Mouse (Mus musculus): ENCODE measurements around the gene Atm.
A peak's percentile ranks its signal among the peaks of the same experiment; 100 is the strongest.

Atm gene

DNA sequence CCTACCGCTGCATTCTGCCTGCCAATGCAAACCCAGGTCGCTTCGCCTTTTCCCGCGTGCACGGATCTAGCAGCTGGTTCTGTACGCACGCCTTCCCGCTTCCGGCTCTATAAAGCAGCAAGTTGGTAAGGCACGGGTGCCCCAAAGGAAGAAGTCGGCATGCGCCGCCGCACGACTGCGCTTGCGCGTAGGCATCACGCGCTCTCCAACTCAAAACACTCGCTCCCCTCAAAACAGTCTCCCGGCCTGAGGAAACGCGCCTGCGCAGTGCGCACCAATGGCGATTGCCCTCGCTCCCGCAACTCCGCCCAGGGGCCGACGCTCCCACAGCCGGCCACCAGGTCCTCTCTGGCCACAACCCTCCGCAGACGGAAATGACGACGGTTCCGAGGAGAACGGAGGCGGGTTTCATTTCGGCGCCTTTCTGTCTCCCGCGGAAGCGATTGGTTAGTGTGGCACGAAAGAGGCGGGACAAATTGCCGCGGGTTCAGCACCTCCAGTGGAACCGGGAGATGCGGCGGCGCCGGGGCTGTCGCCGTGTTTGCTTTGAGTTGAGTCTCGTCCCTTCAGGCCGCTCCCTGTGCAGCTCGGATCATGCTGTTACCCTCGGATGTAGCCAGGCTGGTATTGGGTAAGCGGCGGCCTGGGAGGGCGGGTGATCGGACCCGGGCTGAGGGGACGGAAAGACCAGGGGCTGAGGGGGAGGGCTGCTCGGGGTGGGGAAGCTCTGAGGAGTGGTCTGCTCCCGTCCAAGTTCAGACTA lies at the start of gene Atm, which contains the start of gene Npat:
Atm (minus strand) TSS at position 183 of the 763 bp plus-strand sequence.
Npat (plus strand) TSS at position 490 of the 763 bp plus-strand sequence.
- DNase-seq: peak; percentile 100

DNA sequence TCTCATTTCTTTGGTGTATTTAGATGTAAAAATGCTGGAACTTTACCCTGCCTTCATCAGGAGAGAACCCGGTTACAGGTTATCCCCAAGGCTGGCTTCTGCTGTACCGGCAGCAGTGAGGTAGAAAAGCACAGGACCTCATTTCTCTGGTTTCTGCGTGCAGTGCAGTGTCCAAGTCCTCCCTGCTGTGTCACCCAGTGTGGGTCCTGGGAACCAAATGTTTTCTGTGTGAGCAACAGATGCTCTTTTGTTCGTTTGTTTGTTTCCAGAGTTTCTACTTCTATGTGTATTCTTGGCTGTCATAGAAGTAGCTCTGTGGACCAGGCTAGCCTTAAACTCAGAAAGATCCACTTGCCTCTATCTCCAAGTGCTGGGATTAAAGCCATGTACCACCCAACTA lies 45.3 kb upstream of the Atm start:
- no peak for DNase-seq

DNA sequence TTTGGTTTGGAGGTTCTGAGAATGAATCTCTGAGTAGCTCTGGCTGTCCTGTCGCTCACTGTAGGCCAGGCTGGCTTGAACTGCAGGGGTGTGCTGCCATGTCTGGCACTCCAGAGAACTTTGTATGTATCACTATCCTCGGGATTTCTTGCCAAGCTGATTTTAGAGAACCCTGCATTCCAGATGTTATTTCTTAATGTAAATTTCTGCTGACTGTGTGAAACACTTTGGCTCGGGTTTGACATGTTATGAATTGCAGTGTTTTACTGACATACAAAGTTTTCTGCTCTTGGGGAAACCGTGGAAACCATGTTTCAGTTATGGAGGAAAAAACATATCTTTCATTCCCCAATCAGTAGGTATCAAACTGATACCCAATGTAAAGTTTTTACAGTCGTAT lies 39.2 kb upstream of the Atm start:
- DNase-seq: no peak

DNA sequence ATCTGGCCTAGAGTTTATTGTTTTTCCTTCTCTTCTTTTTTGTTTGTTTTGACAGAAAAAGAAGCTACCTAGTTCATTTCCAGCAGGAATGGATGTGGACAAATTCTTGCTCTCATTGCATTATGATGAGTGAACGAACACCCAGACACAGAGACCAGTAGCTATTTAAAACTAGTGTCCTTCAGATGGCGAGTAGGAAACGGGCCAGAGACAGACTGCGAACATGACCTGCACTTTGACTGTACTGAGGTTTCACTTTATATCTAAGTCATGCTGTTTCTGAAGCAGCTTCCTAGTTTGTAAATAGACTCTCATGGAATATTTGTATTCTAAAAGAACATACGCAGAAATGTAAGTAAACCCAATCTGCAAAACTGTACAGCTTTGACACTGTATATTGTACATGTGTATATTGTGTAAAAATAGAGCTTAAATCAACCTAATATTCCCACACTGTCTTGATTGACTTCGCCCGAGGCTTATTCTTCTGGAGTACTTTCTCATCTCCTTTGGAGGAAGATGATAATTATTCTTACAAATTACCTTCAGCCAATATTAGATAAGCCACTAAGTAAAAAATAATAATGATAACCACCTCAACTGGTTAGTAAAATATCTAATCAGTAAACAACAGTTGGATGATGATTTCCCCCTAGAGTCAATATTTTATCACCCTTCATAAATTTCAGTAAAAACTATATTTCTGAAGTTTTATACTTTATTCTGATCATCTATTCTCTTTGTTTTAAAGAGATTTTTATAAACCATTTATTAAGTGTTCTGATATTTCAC lies 36.2 kb upstream of the Atm start:
- no peak for DNase-seq

DNA sequence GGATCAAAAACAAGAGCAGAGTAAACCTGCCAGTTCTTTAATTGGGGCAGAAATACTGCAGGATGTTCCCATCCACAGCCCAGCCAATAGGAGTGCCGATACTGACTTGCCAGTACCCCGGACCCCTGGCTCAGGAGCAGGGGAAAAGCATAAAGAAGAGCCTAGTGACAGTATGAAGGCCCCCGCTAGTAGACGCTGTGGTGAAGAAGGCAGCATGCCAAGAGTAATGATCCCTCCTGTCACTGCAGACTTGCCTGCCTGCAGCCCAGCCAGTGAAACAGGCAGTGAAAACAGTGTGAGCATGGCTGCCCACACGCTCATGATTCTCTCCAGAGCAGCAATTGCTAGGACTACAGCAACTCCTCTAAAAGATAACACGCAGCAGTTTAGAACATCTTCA lies 34.1 kb upstream of the Atm start:
- no peak for DNase-seq

DNA sequence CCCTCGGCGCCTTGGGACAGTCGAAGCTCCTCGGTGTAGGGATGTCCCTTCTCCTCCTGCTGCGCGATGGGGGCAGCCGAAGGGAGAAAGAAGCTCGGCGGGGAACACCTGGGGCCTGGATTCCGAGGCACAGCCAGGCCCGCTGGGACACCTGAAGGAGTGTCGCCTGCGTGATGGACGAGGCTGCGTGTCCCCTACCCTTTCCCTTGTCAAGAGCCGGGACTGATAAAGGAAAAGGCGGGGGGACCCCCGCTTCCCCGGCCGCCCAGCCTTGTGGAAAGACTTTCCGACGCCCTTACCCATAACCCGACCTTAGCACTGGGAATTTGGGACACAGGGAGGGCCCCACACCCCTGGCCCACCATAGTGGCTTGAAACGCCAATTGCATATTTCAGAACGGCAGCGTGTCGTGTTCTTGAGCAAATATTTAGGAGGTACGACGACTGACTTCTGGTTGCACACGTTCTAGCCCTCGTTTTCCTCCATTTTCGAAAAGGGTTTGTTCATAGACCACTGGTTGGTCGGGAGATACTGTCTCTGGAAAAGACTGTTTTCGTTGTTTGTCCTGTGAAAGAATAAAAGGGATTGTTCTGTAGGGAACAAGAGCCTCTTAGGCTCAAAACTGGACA lies 911 bp upstream of the Atm start:
- no peak for DNase-seq

DNA sequence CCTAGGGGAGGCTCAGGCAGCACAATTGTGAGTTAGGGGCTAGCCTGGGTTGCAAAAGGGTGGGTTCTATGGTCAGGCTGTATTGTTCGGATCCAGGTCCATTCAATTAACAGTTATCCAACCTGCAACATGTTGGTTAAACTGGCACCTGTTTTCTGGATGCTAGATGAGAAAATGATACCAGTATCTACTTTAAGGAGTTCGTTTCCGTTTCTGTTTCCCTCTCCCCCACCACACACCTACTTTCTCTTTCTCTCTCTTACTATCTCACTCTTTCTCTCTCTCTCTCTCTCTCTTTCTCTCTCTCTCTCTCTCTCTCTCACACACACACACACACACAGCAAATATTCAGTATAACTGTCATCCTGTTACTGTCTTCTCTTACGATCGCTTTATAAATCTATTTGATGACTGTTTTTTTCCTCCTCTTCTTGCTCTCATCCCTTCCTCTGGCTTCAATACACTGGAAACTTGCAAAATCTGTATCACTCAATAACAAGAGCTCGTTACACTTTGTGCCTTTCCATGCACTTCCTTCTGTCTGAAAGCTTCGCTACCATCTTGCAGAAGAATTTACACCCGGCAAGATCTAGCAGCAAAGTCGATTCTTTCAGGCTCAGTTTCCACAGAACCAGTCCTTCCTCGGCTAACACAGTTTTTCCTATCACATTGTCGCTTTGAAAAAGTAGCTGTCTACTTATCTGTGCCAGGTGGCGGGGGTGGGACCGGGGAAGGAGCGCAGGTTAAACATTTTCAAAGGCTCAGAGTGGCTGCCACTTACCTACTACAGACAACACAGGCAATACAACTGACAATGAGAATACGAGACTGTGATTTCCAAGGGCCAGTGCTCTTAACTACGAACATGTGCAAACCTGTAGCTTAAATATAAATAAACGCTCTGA lies 872 bp downstream of the Atm start:
- peak; percentile 24 for DNase-seq

DNA sequence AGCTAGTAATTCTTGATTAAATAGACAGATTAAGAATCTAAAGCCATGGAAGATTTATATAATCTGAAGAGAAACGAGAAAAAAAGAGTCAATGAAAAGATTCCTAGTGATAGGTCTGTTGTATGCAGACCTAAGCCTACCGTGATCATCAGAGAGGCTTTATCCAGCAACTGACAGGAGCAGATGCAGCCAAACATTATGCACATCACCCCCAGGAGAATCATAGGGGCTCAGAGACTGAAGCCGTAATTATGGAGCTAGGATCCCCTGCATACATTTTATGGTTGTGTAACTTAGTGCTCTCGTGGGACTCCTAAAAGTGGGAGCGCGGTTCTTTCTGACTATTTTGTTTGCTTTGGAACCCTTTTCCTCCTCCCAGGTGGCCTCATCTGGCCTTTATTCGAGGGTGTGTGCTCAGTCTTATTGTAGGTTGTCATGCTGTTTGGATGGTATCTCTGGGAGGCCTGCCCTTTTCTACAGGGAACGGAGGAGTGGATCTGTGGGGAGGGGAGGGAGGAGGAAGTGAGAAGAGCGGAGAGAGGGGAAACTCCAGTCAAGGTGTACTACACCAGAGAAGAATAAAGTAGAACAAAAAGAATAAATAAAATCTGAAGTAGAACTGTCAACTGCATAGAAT lies 19.0 kb downstream of the Atm start:
- no peak for DNase-seq

DNA sequence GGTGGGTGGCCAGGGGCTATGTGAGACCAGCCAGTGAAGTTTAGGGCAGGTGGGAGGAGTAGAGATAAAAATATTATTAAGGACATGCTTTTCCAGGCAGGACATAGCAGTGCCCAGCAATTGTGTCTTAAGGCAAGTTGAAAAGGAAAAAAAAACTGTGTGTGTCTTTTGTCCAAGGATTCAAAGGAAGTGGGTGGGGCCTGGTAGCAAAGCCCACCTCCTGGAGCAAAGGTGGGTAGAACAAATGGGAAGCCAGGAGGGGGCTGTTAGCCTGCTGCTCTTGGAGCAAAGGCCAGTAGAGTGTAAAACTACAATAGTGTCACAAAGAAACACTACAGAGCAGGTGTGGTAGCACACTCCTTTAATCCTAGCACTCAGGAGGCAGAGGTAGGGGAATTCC lies 22.4 kb downstream of the Atm start:
- no peak for DNase-seq

DNA sequence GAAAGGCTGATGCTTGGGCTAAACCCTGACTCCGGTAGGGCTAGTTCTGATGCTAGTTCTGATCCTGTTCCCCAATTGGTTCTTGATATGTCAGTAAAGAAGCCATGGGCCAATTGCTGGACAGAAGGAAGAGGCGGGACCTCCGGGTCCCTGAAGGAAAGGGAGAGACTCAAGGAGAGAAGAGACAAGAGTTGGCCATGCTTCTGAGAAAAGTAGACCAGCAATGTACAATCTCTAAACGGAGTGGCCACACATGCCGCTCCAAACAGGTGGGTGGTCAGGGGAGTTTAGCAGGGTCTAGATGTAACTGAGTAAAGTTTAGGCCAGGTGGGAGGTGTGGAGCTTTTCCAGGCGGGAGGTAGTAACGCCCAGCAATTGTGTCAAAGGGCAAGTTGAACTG lies 28.5 kb downstream of the Atm start:
- DNase-seq: peak; percentile 4

DNA sequence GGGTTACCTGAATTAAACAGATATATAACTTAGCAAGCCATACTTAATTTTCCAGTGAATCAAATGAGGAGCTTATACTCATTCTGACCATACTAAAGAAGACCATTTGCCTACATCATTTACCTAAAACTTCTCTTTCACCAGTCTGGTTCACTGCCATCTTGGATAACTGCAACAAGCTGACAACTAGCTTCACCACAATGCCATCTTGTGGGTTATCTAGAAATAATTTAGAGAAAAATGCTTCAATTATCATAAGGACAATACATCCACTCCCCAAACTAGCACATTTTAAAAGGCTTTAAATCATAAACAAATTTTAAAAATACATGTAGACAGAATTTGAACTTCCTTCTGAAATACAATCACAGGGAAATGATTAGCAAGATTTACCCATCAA lies 50.7 kb downstream of the Atm start:
- DNase-seq: no peak

DNA sequence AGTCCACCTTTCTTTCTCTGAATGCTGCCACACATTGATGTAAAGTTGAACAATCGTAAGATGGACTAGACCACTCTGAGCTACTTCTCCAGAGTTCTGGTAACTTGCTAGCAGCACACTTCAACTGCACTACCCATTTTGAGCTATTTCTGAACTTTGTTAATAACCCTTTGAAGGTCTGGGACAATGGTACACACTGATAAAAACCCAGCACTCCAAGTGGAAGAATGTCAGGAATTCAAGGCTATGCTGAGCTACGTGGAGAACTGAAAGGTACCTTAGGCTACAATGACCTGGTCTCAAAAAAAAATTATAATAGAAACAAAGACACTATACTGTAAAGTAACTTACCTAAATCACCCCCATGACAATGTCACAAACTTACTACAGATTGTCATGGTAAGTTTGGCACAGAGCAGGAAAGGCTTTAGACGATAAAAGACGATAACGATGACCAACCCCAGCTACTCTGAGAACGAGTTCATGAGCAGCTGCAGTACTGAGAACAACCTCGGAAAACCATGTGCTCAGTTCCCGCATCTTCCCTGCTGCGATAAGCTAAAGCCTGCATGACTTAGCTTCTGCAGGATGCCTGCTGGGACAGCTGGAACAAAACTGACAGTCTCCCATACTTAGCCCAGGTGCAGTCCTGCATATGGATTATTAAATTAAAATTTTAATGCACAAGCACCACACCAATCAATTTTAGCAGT lies 63.6 kb downstream of the Atm start:
- no peak for DNase-seq

DNA sequence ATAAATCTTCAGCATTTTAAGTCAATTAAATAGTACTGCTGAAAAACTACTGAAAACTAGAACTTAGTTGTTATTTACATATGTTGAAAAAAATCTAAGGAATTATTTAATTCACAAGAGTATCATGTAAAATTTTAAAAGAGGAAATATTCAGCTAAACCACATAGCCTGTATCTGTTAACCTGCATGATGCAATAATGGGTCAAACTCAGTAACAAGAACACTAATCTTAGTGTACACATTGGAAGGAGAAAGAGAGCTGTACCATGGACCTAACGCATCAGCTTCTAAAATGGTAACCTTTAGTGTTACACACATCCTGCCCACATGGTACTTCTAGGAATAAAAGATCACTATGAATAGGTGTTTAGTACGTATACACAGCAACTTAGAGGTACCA lies 84.5 kb downstream of the Atm start:
- DNase-seq: no peak

DNA sequence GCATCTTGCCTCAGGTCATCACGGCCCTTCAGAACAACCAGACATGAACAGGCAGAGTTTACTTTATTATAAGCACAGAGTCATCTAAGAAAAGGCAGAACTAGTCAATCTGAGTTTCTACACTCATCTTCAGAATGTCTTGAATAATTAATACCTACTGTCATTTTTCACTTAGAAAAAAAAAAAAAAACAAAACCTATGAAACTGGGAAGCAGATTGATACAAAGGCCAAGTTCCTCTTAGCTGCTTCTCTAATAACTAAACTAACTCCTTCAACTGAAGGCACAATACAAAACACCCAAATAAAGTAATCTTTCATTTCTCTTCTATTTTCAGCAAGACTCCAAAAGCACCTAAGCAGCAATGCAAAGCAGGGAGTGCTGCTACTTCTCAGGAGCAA lies 85.9 kb downstream of the Atm start:
- no peak for DNase-seq

DNA sequence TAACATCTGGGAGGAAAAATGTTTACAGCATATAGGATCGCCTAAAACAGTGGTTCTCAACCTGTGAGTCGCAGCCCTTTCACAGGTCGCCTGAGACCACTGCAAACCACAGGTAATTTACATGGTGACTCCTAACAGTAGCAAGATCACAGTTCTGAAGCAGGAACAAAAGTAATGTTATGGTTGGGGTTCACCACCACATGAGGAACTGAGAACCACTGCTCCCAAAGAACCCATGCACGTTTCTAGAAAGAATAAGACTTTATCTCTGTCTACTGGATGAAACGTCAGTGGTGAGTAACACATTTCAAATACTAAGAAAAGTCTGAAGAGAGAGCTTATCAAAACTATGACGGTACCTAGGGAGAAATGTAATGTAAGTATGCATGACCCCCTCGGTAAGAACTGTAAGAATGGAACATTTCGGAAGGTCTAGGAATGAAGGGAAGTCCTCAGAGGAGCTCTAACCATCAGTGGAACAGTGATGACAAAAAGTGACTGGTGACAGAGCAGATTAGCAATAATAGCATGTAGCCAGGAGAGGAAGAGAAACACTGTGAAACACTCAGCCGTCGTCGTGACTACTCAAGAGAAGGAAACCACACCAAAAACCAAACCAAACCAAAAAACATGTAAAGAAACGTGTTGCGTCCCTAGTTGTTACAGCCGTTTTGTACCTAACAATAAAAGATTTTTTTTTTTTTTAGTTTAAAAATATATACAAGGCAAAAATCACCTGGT lies 100.5 kb downstream of the Atm start:
- DNase-seq: no peak

DNA sequence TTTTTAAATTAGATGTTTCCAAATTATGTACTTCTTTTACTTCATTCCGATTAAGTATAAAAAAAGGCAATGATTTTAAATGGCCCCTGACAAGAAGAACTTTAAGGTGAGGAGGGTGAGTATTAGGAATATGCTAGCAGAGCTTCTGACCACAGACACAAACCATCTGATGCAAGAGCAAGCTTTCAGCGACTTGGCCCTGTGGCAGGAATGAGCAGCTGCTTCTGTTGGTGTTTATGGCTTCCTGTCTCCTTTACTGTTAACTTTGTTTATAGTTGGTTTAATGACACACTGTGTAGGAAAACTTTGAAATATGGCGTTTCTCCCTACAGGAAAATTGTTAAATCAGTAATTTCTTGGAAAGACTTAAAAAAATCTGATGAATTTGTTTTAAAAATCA lies 108.9 kb downstream of the Atm start:
- DNase-seq: peak; percentile 53

DNA sequence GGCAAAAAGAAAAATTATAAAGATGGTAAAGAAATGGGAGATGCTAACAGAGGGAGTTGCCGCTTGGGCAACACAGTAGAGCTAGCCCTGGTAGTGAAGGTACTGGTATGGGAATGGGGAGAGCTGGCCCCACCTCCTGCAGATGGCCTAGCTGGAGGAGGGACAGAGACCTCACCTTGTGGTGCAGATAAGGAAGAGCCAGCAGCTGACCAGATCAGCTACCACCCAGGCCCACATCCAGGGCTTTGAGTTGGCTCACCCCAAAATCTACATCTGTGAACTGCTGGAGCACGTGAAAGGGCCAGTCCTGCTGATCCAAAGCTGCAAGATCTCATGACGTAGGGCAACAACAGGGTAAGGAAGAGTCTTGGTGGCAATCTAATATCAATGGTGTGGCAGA lies 109.8 kb downstream of the Atm start:
- DNase-seq: no peak

DNA sequence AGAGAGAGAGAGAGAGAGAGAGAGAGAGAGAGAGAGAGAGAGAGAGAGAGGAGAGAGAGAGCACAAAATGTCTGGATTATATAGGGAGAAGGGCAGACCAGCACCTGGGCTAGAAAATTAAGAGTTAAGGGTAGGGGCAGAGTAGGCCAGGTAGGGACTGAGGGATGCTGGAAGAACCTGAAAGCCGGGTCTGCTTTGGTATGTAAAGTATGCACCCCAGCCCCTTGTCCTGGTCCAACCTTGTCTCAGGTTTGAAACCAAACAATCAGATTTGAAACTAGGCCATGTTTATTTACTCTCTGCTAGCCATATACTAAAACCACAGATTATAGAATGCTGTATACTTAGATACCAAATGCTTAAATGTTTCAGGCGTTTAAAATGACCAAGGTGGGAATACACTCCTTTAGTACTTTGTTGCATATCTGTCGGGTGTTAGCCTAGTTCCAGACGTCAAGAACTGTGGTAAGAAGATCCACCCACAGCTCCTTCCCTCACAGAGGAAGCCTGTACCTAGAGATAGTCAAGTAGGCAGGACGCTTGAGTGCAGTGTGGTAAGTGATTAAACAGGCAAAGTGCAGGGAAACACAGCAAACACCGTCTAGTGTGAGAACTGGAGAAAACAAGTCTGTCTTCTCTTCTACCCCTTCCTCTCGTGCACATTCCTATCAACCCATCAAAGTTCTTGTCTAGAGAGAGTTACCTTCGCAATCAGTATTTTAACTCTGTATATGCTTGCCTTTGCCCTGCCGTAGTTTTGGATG lies 114.2 kb downstream of the Atm start:
- no peak for DNase-seq

DNA sequence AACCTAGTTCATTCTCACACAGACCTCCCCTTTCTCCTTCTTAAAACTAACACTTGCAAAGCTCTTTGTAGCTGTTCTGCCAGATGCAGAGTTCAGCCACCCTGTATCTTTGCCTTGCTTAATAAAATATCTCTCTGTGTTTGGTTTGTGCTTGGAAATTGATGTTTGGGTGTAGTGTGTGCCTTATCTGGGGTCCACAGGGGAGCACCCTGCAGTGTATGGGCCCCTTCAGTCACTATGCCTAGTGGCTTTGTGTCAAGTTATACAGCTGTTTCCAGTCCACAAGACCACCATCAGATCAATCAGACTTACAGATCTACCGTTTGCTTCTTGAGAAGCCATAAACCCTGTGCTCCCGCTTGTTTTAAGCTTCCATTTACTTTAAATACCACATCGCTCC lies 127.1 kb downstream of the Atm start:
- no peak for DNase-seq

DNA sequence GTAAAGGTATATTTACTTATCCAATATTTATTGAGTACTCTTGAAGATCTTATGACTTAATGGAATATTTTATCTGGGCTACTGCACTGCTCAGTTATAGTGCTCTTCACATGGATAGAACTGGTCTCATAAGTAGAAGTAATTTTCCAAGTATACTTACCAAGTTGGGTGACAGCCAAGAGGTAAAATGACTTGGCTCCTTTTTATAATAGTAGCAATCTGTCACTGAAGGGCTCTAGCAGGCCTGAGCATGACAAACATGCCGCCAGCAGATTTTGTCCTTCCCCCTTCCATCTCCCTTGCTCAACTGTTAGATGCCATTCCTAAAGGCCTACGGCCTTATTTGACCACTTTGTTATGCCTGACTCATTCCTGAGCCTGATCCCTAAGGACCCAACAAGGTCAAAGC lies 127.6 kb downstream of the Atm start:
- no peak for DNase-seq
